Mouse (Mus musculus) hindbrain, embryonic 13.5 days (tissue): ENCODE measurements around the gene Igtp. TPM values are rescaled to one million over a fixed set of nuclear protein-coding genes. Genes with fewer than 3 reads are reported as not detected.
"Not testable (repeated sequence)": the region's sequence is repeated elsewhere in the genome, so short reads cannot be mapped to it uniquely, and the experiment has no call there.

ENCODE experiments used
- ATAC-seq: fragments of 200-750 bp; cut with Nextera tagmentation; 2 replicates; pipeline ENCODE4 v1.8.0; 2017; ENCODE audit warnings: moderate TSS enrichment; ENCODE audit not compliant: low FRiP score
- H3K27ac ChIP-seq: fragments of 300-500 bp; sonication (generic); 2 replicates; pipeline ENCODE4 v1.5.1; 2015; ENCODE audit warnings: inconsistent platforms, mild to moderate bottlenecking, moderate library complexity
- H3K27me3 ChIP-seq: fragments of 300-500 bp; sonication (generic); 2 replicates; pipeline ENCODE4 v1.6.1; 2015; ENCODE audit warnings: mild to moderate bottlenecking, inconsistent platforms
- H3K36me3 ChIP-seq: fragments of 300-500 bp; sonication (generic); 2 replicates; pipeline ENCODE4 v1.6.1; 2015; ENCODE audit warnings: mild to moderate bottlenecking, inconsistent platforms
- H3K4me1 ChIP-seq: fragments of 300-500 bp; sonication (generic); replicated peaks from 2 replicates; pipeline ENCODE4 v1.6.1; 2015; ENCODE audit warnings: inconsistent platforms
- H3K4me2 ChIP-seq: fragments of 300-500 bp; sonication (generic); 2 replicates; pipeline ENCODE4 v1.6.1; 2015; ENCODE audit warnings: inconsistent platforms, mild to moderate bottlenecking, moderate library complexity
- H3K4me3 ChIP-seq: fragments of 300-500 bp; sonication (generic); 2 replicates; pipeline ENCODE4 v1.5.1; 2015; ENCODE audit warnings: mild to moderate bottlenecking, inconsistent platforms
- H3K9ac ChIP-seq: fragments of 300-500 bp; sonication (generic); 2 replicates; pipeline ENCODE4 v1.6.1; 2015; ENCODE audit warnings: mild to moderate bottlenecking, inconsistent platforms
- H3K9me3 ChIP-seq: fragments of 300-500 bp; sonication (generic); 2 replicates; pipeline ENCODE4 v1.6.1; 2016; ENCODE audit warnings: inconsistent platforms
- WGBS: fragments of 180-500 bp; shearing (Covaris S2); methylation state at CpG from one replicate; pipeline ENCODE4 v1.1.7; 2015; 5-methylcytosine and 5-hydroxymethylcytosine counted together
- polyA plus RNA-seq: library from polyadenylated mRNA; unstranded; fragments of >200 nt; fragmentation: Nextera tagmentation; extraction: Ambion mirVana; gene quantifications from 2 replicates; pipeline ENCODE4 v1.2.1, GENCODE M21; 2015

The Igtp gene
- polyA plus RNA-seq, result 1.6 and 1.7 TPM in 2 replicates

- Histone ChIP-seq H3K4me2 (peak within 1 kb of the TSS; percentile 58), H3K9ac (peak within 1 kb of the TSS; percentile 46; the same call in 1 of the 2 replicates), H3K4me3 (peak within 1 kb of the TSS; percentile 42)
- not testable (repeated sequence) for H3K9me3 ChIP-seq, H3K27me3 ChIP-seq, H3K4me1 ChIP-seq, H3K36me3 ChIP-seq, ATAC-seq, H3K27ac ChIP-seq
- WGBS, result 6% methylated on average over 14 of the region's 15 CpGs
These were observed at the start of gene Igtp, which contains the start of gene Irgm2 for GRCm38 (mm10) chr11:58199229-58200037. TSS of gene Igtp (plus strand) at chr11:58199556. TSS of gene Irgm2 (plus strand) at chr11:58199618.

GRCm38 (mm10) chr11:58155458-58155857 lies 43.9 kb upstream of the Igtp start:
- no peaks in the 10 kb centered on the region for H3K9me3 ChIP-seq
- peaks cover 87% of the 10 kb centered on the region for H3K36me3 ChIP-seq
- 93% methylated on average over 9 of the region's 9 CpGs for WGBS

DNA sequence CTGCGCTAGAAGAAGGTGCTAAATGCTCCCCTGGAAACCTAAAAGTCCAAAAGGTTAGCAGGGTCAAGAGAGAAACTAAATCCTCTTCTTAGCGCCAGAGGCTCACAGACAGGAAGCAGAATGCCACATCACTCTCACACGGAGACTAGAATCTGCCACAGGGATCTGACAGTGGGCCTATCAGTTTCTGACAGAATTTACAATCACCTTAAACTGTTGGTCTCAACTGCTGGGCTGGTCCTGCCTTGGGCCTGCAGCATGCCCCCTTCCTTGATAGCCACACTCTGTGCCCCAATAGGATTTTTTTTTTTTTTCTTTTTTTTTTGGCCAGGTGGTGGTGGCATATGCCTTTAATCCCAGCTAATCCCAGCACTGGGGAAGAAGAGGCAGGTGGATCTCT lies 42.5 kb upstream of the Igtp start:
- H3K9me3 ChIP-seq, result no peaks in the 10 kb centered on the region
- H3K4me1 ChIP-seq, result no peaks in the 10 kb centered on the region
- no peaks in the 10 kb centered on the region for H3K27me3 ChIP-seq
- H3K27ac ChIP-seq, result no peak overlapping the region
- no peak overlapping the region for H3K4me3 ChIP-seq
- WGBS, result 90% methylated on average over 3 of the region's 3 CpGs
- no peak overlapping the region for H3K4me2 ChIP-seq
- H3K9ac ChIP-seq, result no peak overlapping the region
- H3K36me3 ChIP-seq, result peaks cover 88% of the 10 kb centered on the region
- no peak for ATAC-seq

More at GRCm38 (mm10) chr11:58155458-58155857, 43.9 kb upstream of the Igtp start:
- Histone ChIP-seq H3K4me1 (no peaks in the 10 kb centered on the region), H3K4me2 (no peak overlapping the region), H3K4me3 (no peak overlapping the region), H3K27me3 (no peaks in the 10 kb centered on the region), H3K27ac (no peak overlapping the region), H3K9ac (no peak overlapping the region)
- no peak for ATAC-seq

DNA sequence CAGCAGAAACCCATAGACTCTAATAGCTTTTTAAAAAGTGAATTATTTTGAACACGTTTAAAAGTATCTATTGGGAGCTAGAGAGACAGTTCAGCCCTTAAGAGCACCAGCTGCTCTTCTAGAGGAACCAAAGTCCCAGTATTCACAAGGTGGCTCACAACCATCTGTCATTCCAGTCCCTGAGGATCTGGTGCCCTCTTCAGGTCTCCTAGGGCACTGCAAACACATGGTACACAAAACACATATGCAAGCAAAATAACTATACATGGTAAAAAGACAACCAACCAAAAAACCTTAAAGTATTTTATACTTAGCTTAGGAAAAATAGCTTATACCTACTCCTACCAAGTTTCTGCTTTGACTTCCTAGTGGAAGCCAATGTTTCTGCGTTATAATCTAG lies 34.3 kb upstream of the Igtp start:
- Histone ChIP-seq H3K27ac (no peak overlapping the region), H3K9ac (no peak overlapping the region)
- 91% methylated on average over 2 of the region's 2 CpGs for WGBS

DNA sequence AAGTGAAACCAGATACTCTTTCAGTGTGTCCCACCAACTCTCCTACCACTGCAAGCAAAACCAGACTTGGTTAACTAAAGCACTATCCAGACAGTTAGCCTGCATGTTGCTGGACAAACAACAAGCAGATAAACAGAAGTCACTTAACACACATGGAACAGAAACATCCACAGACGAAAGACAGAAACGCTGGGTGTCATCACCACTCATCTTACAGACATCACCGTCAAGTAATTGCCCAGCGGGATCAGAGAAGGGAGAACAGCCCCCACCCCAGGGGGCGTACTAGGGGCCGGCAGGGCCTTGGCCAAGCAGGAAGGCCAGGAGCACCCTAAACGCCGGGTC lies 31.6 kb upstream of the Igtp start:
- Histone ChIP-seq H3K9ac (peak overlapping the region; percentile 83), H3K9me3 (no peaks in the 10 kb centered on the region; the same call in 1 of the 2 replicates), H3K4me2 (peak overlapping the region; percentile 72), H3K27me3 (no peaks in the 10 kb centered on the region), H3K27ac (peak overlapping the region; percentile 71), H3K4me3 (peak overlapping the region; percentile 77), H3K4me1 (peaks cover 22% of the 10 kb centered on the region), H3K36me3 (peaks cover 37% of the 10 kb centered on the region)
- ATAC-seq, result no peak
- under 1% methylated on average over 8 of the region's 8 CpGs for WGBS

More for the DNA sequence above, 34.3 kb upstream of the Igtp start:
- Histone ChIP-seq H3K36me3 (peaks cover 62% of the 10 kb centered on the region), H3K27me3 (no peaks in the 10 kb centered on the region), H3K9me3 (no peaks in the 10 kb centered on the region; the same call in 1 of the 2 replicates), H3K4me2 (no peak overlapping the region), H3K4me1 (peaks cover 9% of the 10 kb centered on the region), H3K4me3 (no peak overlapping the region)
- no peak for ATAC-seq

- Histone ChIP-seq H3K4me2 (peak within 1 kb of the TSS; percentile 72), H3K9ac (peak within 1 kb of the TSS; percentile 83), H3K27me3 (no peaks in the 10 kb centered on the region), H3K27ac (peak within 1 kb of the TSS; percentile 71), H3K4me3 (peak within 1 kb of the TSS; percentile 77), H3K9me3 (no peaks in the 10 kb centered on the region; the same call in 1 of the 2 replicates), H3K36me3 (peaks cover 35% of the 10 kb centered on the region), H3K4me1 (peaks cover 26% of the 10 kb centered on the region)
- ATAC-seq, result peak; percentile 84
- 1% methylated on average over 61 of the region's 71 CpGs for WGBS
These were observed 31.0 kb upstream of the Igtp start, which contains the start of gene Gemin5 for GRCm38 (mm10) chr11:58168167-58168915. TSS of gene Gemin5 (minus strand) at chr11:58168539.

DNA sequence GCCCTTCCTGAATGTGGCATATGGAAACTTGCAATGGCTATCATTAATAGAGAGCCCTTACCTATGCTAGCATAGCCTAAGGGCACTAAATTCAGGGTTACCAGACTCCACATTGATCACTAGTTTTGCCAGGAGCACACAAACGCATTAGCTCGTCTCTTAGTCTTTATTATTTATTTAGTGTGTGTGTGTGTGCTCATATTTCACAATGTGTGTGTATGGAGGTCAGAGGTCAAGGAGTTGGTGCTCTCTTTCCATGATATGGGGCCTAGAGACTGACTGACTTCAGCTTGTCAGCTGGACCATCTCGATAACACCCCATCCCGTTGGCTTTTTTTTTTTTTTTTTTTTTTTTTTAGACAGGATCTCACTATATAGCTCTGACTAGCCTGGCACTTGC lies 29.7 kb upstream of the Igtp start:
- Histone ChIP-seq H3K36me3 (peaks cover 35% of the 10 kb centered on the region), H3K27me3 (no peaks in the 10 kb centered on the region), H3K4me1 (peaks cover 26% of the 10 kb centered on the region), H3K9me3 (no peaks in the 10 kb centered on the region; the same call in 1 of the 2 replicates), H3K27ac (no peak overlapping the region), H3K9ac (no peak overlapping the region), H3K4me3 (no peak overlapping the region), H3K4me2 (no peak overlapping the region)
- 86% methylated on average over 4 of the region's 4 CpGs for WGBS
- no peak for ATAC-seq

DNA sequence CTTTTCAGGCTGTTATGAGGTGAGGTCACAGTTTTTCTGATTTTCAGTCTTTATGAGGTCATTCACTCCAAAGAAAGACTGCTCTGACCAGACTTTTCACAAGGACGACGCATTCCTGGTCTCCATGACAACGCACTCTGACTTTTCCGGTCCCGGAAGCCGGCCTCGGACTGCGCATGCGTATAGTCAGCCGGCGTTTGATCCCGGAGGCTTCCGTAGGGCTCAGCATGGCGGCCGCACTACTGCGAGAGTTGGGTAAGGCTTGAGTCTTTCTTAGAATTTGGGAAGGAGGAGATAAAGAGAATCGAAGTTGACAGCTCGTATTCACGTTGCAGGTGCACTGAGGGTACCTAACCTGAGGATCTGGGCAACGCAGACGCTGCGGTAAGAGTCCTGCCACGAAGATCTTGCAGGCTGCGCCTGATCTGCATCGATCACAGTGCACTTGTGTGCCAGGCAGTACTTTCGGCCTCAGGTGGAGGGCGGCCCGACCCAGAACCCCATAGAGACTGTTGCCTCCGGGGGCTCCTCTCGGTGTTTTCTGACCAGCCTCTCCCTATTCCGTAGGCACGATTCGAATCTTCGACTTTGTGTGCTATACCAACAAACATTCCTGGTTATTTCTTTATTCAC lies 27.8 kb upstream of the Igtp start, which contains the start of gene Mrpl22:
Mrpl22 (plus strand) TSS at position 203 of the 633 bp plus-strand sequence.
- H3K9ac ChIP-seq, result peak within 1 kb of the TSS; percentile 82
- peaks cover 26% of the 10 kb centered on the region for H3K4me1 ChIP-seq
- peaks cover 34% of the 10 kb centered on the region for H3K36me3 ChIP-seq
- WGBS, result 1% methylated on average over 34 of the region's 34 CpGs
- H3K27me3 ChIP-seq, result no peaks in the 10 kb centered on the region
- H3K27ac ChIP-seq, result peak within 1 kb of the TSS; percentile 78
- peak; percentile 81 for ATAC-seq
- no peaks in the 10 kb centered on the region for H3K9me3 ChIP-seq
- peak within 1 kb of the TSS; percentile 79 for H3K4me3 ChIP-seq
- H3K4me2 ChIP-seq, result peak within 1 kb of the TSS; percentile 86

DNA sequence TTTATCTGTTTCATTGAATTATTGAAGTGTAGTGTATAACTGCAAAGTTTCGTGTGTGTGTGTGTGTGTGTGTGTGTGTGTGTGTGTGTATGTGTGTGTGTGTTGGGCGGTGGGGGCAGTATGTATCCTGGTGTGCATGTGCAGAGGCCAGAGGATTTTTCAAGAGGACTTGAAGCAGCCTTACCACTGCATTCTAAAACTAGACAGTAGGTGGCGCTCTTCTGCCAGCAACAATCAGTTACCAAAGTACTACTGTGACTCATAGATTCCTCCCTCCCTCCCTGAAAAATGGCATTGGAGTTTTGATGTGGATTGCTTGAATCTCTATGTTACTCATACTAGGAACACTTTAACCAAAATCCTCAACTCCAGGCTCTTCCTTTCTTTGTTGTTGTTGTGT lies 19.8 kb upstream of the Igtp start:
- Histone ChIP-seq H3K9ac (no peak overlapping the region), H3K36me3 (peaks cover 56% of the 10 kb centered on the region), H3K27ac (no peak overlapping the region), H3K4me3 (no peak overlapping the region), H3K4me1 (no peaks in the 10 kb centered on the region), H3K9me3 (no peaks in the 10 kb centered on the region), H3K4me2 (no peak overlapping the region), H3K27me3 (no peaks in the 10 kb centered on the region)
- 23% methylated on average over 3 of the region's 3 CpGs for WGBS
- no peak for ATAC-seq

DNA sequence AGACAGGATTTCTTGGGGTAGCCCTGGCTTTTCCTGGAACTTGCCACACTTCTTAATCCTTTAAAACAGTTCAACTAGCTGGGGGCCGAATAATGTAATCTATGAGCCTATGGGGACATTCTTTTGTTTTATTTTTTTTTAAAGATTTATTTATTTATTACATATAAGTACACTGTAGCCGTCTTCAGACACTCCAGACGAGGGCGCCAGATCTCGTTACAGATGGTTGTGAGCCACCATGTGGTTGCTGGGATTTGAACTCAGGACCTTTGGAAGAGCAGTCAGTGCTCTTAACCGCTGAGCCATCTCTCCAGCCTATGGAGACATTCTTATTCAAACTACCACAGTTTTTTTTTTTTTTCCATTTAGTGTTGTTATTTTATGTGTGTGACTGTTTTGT lies 19.4 kb upstream of the Igtp start:
- not testable (repeated sequence) for H3K4me1 ChIP-seq, H3K4me2 ChIP-seq, ATAC-seq, H3K27me3 ChIP-seq, H3K27ac ChIP-seq, H3K4me3 ChIP-seq, H3K9me3 ChIP-seq, H3K9ac ChIP-seq
- H3K36me3 ChIP-seq, result peaks cover 53% of the 10 kb centered on the region
- WGBS, result 94% methylated on average over 6 of the region's 6 CpGs

DNA sequence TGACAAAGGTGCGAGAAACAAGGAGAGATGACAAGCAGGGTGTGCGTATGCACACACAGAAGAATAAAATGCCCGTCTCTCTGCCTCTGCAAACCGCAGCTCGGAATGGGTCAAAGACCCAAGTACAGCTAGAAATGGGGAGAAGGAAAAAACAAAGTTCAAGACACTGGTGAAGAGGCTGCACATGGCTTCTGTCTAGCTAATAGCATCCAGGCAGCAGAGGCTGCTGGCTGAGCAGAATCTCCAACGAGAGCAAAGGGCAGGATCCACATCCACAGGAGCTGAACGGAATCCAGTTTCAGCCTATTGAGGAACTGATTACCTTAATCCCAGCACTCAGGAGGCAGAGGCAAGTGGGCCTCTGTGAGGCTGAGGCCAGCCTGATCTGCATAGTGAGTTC lies 18.6 kb upstream of the Igtp start:
- no peaks in the 10 kb centered on the region for H3K27me3 ChIP-seq
- no peak overlapping the region for H3K4me2 ChIP-seq
- no peak overlapping the region for H3K4me3 ChIP-seq
- H3K4me1 ChIP-seq, result no peaks in the 10 kb centered on the region
- peaks cover 45% of the 10 kb centered on the region for H3K36me3 ChIP-seq
- no peak overlapping the region for H3K27ac ChIP-seq
- WGBS, result 93% methylated on average over 7 of the region's 7 CpGs
- no peak for ATAC-seq
- H3K9ac ChIP-seq, result no peak overlapping the region
- no peaks in the 10 kb centered on the region for H3K9me3 ChIP-seq

DNA sequence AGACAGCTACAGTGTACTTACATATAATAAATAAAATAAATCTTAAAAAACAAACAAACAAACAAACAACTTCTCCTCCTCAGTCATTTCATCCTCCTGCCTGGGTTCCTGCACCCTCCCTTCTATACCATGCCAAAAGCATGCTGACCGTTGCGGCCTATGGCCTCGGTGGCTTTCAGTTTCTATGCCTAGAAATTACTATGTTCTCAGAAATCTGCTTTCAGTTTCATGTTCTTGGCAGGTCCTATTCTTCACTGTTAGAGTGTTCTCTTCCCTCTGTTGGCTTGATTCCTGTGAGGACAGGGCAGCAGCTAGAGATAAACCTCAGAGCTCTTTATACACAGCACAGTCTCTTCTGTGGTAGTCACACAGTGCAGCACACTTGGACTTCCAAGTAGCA lies 15.8 kb upstream of the Igtp start:
- no peak overlapping the region for H3K4me3 ChIP-seq
- no peak for ATAC-seq
- H3K27ac ChIP-seq, result no peak overlapping the region
- no peaks in the 10 kb centered on the region for H3K9me3 ChIP-seq
- H3K9ac ChIP-seq, result no peak overlapping the region
- H3K4me2 ChIP-seq, result no peak overlapping the region
- H3K4me1 ChIP-seq, result no peaks in the 10 kb centered on the region
- peaks cover 17% of the 10 kb centered on the region for H3K36me3 ChIP-seq
- 92% methylated on average over 3 of the region's 3 CpGs for WGBS
- H3K27me3 ChIP-seq, result no peaks in the 10 kb centered on the region
